Mouse (Mus musculus): ENCODE data around the gene Iqsec1. TPM values are rescaled to one million over a fixed set of nuclear protein-coding genes. Genes with fewer than 3 reads are reported as not detected.

Gene Iqsec1
- total RNA-seq, 2 experiments from 2014 or later: 107 to 124 TPM

DNA sequence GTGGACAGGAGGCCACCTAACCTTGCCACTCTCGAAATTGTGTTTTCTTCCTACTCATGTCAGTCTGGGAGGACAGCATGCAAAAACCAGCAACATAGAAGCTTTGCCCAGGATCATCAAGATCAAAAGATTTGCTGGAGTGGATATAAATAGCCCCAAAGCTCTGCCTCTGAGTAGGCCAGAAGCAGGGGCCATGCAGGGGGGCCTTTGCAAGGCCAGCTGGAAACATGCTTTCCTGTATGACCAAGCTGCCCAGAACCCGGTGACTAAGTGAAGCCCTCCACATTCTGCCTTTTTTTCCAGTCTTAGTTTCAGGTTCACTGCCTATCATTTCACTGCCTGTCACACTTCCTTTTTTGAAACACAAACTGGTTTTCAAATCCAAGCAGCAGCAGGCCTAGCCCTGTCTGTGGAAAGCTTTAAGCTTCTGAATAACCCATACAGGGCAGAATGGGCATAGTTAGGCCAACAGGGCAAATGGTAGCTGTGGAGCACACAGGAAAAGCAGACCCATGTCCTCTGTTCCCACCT lies 19.1 kb downstream of the Iqsec1 start:
- no peak for DNase-seq (ENCODE audit: low spot score)

- DNase-seq (ENCODE audit: low spot score): no peak
Observed at GRCm38 (mm10) chr6:90953349-90953748, 35.1 kb downstream of the Iqsec1 start.

DNA sequence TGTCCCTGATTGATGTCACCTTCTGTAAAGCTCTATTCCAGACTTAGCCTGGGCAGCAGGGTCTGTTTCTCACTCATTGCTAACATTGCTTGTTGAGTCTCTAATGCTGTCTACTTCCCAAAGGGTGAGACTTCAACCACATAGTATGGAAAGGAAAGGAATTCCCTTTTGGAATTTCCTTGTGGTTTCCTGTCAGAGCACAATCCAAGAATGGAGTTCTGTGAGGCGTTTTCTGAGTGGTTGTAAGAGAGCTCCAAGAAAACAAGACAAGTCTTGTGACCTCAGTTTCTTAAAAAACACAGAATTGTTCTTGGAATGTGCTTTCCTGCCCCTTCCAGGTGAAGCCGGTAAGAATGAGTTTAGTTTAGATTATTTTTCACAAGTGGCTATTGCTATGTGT lies 37.5 kb downstream of the Iqsec1 start:
- no peak for DNase-seq (ENCODE audit: low spot score)

DNA sequence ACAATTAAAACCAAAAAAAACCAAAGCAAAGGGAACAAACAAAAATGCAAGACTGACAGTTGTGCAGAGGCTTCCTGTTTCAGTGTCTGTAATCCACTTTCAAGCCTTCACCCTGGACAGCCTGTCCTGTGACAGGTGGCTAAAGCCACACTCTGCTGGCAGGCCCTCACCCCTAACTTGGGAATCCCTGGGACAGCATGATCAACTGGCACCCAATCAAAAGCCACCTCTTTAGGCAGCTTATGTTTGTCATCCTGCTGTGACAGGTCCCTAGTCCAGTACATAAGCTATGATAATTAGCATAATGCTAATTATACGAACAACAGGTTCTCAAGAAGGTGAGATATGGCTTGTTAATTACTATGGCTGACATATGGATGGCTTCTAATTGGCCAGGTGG lies 40.4 kb downstream of the Iqsec1 start:
- peak; percentile 44 for DNase-seq (ENCODE audit: low spot score)

- DNase-seq (ENCODE audit: low spot score): no peak
Observed at GRCm38 (mm10) chr6:90945560-90946230, 42.8 kb downstream of the Iqsec1 start.

- DNase-seq (ENCODE audit: low spot score): no peak
Observed at GRCm38 (mm10) chr6:90941257-90941656, 47.2 kb downstream of the Iqsec1 start.

DNA sequence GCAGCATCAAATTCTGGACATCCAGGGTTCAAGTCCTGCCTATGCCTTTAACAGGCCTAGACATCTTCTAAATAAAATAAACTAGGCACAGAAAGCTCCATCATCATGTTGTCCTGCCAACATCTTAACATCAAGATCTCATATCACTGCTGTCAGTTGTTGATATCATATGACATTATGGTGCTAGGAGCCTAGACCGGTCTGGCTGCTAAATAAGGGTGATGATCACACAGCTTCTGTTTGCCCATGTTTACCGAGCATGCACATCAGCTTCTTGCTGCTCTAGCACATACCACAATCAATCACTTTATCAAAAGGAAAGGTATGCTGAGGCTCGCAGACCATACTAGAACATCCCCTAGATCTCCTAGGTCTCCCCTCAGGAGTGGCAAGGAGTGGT lies 54.8 kb downstream of the Iqsec1 start:
- DNase-seq (ENCODE audit: low spot score): peak; percentile 51

DNA sequence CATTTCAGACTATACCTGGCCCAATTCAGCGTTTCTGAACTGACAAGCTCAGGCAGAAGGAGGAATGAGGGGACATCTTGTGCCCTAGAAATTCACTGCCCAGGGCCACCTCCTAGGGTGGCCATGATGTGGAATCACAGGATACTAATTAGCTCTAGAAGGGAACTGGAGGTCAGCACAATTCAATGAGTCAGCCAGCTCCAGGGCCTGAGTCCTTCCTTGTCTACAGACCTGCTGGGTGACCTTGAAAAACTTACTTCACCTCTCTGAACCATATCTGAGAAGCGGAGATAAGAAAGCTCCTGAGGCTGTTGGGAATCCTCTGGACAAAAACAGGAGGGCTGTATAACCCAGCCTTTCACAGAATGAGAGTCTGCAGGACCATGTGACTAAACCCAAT lies 59.7 kb downstream of the Iqsec1 start:
- DNase-seq (ENCODE audit: low spot score): no peak

- DNase-seq (ENCODE audit: low spot score): peak; percentile 57
Observed at GRCm38 (mm10) chr6:90925472-90925871, 63.0 kb downstream of the Iqsec1 start.

- DNase-seq (ENCODE audit: low spot score): no peak
Observed at GRCm38 (mm10) chr6:90924796-90925195, 63.7 kb downstream of the Iqsec1 start.

DNA sequence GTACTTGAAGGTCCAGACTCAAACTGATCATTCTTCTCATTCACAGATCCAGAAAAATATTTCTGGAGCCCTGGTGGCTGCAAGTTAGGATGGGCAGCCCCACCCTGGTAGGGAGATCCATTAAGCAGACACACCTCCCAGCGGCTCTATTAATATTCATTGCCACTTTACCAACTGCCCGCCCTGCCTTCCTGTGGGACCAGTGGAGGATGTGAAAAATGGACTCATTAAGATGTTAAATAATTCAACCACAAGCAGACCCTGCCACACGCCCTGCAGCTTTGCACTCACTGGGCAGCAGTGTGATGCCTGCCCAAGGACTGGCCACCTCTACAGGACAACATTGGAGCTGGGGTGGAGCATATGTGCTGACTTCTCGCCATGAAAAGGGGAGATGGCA lies 64.1 kb downstream of the Iqsec1 start:
- DNase-seq (ENCODE audit: low spot score): no peak

GRCm38 (mm10) chr6:90921259-90921946 lies 67.1 kb downstream of the Iqsec1 start:
- no peak for DNase-seq (ENCODE audit: low spot score)

DNA sequence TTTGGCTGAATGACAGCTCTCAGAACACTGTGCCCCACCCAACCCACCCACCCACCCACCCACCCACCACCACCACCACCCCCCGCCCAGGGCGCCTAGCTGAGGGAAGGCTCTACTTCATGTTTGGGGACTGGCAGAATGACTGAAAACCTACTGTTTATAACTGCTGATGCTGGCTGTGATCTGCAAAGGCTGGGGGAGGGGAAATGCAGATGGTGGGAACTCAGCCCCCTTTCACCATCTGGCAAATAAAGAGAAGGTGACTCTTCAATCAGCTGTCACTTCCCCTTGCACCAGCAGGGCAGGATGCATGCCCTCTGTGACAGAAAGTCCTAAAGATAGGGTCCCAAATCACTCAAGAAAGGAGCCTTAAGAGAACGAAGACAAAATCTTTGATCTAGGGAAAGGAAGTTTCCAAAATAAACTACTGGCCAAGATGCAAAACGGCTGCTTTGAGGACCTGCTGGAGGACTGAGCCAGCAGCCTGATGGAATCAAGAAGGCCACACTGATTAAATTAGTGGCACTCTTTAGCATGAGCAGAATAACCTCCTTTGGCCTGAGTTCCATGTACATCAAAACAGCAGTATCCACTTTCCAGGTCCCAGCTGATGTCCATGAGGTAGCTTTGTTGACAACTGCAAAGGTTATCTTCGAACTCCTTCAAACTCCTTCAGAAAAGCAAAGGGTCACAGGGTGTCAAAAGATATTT lies 67.8 kb downstream of the Iqsec1 start:
- no peak for DNase-seq (ENCODE audit: low spot score)

DNA sequence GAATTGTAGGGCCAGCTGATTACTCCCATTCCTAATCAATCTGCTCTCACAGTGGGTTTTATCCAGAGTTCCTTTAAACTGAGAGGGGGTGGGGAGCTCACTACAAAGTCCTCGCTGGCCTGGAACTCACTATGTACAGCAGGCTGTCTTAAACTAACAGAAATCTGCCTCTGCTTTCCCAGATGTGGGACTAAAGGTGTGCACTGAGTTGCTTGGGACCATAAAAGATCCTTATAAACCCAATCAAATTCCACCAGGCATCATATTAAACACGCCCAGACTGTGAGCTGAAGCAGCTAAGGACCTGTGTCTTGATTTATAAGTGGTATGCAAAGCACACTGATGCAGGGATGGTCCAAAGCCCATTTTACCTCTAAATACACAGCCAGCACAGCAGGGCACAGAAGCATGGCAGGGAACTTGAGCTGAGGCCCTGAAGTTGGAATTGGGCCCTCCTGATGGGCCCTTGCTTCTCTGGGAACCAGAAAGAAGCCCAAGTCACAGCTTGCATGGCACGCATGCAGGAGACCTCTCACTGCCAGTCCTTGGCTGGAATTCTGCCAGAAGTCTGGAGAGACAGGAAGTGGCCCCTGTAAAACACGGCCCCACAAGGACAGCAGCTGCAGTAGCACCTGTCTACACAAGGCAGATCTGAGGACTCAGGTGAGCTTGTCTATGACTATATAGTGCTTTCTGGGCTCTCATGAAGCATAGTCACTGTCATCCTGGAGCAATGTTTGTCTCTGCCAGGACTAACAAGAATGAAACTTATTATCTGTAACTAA lies 68.7 kb downstream of the Iqsec1 start:
- DNase-seq (ENCODE audit: low spot score): no peak

GRCm38 (mm10) chr6:90915585-90915984 lies 72.9 kb downstream of the Iqsec1 start:
- DNase-seq (ENCODE audit: low spot score): no peak

DNA sequence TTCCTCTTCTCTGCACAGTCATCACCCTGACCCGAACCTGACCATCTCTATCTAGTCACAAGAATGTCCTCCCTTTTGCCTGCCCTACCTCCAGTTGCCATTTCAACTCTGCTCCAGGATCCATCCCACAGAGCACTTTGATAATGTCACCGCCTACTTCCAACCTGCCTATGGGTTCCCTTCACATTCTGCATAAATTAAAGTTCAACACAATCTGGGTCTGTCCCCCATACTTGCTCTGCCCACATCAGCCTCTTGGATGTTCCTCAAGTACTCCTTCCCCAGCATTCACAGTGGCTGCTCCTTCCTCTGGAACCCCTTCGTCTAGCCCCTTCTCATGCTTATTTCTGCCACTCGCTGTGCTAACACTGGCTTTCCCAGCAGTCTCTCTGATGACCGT lies 74.7 kb downstream of the Iqsec1 start:
- DNase-seq (ENCODE audit: low spot score): no peak

- DNase-seq (ENCODE audit: low spot score): no peak
Observed at GRCm38 (mm10) chr6:90912768-90913167, 75.7 kb downstream of the Iqsec1 start.

DNA sequence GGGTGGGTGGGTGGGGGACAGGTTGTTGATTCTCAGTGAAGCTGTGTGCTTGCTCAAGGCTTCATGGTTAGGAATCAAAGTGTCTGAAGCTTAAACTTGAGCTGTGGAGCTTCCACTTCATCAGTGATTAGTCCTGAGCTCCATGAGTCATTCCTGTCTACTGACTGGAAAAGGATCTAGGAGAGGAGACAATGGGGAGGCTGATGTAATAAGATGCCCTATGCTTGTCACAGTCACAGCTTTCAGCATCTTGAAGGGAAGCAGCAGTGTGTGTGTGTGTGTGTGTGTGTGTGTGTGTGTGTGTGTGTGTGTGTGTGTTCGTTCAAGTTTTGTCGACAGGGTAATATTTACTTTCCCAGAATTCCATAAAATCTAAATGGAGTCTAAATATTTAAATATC lies 84.3 kb downstream of the Iqsec1 start:
- DNase-seq (ENCODE audit: low spot score): no peak

- DNase-seq (ENCODE audit: low spot score): no peak
Observed at GRCm38 (mm10) chr6:90900302-90900701, 88.2 kb downstream of the Iqsec1 start.

GRCm38 (mm10) chr6:90899266-90899665 lies 89.2 kb downstream of the Iqsec1 start:
- no peak for DNase-seq (ENCODE audit: low spot score)

- DNase-seq (ENCODE audit: low spot score): no peak
Observed at GRCm38 (mm10) chr6:90898107-90898506, 90.4 kb downstream of the Iqsec1 start.

DNA sequence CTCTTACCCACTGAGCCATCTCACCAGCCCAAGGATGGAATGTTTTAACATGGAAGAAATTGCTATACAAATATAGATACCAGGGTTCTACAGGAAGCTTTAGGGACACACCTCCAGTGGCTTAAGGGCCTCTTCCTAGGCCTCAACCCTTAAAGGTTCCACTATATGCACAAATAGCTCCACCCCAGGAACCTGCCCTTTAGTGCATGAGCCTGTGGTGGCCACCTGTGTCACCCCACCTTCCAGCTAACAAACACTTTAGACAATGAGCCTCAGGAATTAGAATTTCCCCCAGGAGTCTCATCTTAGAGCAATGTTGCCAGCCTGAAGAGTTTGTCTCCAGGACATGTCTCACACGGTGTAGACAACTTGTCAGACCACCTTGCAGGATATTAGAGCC lies 96.1 kb downstream of the Iqsec1 start:
- no peak for DNase-seq (ENCODE audit: low spot score)
